Mouse (Mus musculus): ENCODE measurements around the gene Zfp46. TPM values are rescaled to one million over a fixed set of nuclear protein-coding genes. Genes with fewer than 3 reads are reported as not detected.

The Zfp46 gene
- polyA plus RNA-seq, 1 experiment = 6.0 TPM

DNA sequence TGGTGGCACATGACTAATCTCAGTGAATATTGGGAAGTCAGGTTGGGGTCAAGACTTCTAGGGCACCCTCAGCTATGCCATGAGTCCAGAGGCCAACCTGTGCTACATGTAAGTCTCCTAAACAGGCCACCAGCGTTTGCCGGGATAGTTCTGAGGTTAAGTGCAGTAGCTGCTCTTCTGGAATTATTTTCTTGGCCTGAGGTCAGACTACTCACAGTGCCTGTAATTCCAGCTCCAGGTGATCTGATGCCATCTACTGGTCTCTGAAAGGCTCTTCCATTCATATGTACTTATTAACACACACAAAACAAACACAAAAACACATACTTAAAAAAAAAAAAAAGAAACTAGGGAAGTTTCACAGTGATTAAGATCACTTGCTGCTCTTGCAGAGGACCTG lies 39.7 kb downstream of the Zfp46 start:
- H3K9ac ChIP-seq (ENCODE audit: low read depth, poor library complexity, severe bottlenecking) = no peak overlapping the region
- H3K9me3 ChIP-seq (replicated peaks; ENCODE audit: control insufficient read depth, insufficient read depth, low read length, poor library complexity, severe bottlenecking) = no peaks in the 10 kb centered on the region
- TF ChIP-seq POLR2A (IDR thresholded peaks at IDR 0.05; ENCODE audit: insufficient read depth, low read length) (no peak), EP300 (IDR thresholded peaks at IDR 0.05; ENCODE audit: insufficient read depth, low read depth, low read length) (no peak)
- no peaks in the 10 kb centered on the region for H3K27me3 ChIP-seq (ENCODE audit: control insufficient read depth, insufficient read depth, low read length, poor library complexity, severe bottlenecking)
- no peak overlapping the region for H3K27ac ChIP-seq (ENCODE audit: insufficient read depth, low read length)
- H3K4me1 ChIP-seq (ENCODE audit: control insufficient read depth, insufficient read depth, low read length) = no peaks in the 10 kb centered on the region
- no peak overlapping the region for H3K4me3 ChIP-seq (ENCODE audit: low read depth, low read length)
- peaks cover 61% of the 10 kb centered on the region for H3K36me3 ChIP-seq (ENCODE audit: control insufficient read depth, insufficient read depth, low read length, poor library complexity, severe bottlenecking)

DNA sequence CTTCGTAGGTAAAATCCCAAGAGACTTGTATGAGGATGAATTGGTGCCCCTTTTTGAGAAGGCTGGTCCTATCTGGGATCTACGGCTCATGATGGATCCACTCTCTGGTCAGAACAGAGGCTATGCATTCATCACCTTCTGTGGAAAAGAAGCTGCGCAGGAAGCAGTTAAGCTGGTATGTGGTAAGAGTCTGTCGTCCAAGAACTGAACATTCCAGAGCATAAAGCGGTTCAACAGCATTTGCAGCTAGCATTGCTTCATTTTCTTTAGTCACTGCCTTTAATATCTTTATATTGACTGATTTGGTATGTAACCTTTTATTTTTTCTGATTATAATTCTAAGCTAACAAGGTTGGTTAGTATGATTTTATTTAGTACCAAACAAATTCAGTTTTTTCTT lies 42.8 kb downstream of the Zfp46 start:
- no peak overlapping the region for H3K4me3 ChIP-seq (ENCODE audit: low read depth, low read length)
- H3K4me1 ChIP-seq (ENCODE audit: control insufficient read depth, insufficient read depth, low read length) = no peaks in the 10 kb centered on the region
- no peak overlapping the region for H3K9ac ChIP-seq (ENCODE audit: low read depth, poor library complexity, severe bottlenecking)
- no peaks in the 10 kb centered on the region for H3K9me3 ChIP-seq (replicated peaks; ENCODE audit: control insufficient read depth, insufficient read depth, low read length, poor library complexity, severe bottlenecking)
- no peak for TF ChIP-seq CTCF (IDR thresholded peaks at IDR 0.05; ENCODE audit: low read depth, low read length)
- no peak for TF ChIP-seq EP300 (IDR thresholded peaks at IDR 0.05; ENCODE audit: insufficient read depth, low read depth, low read length)
- TF ChIP-seq POLR2A (IDR thresholded peaks at IDR 0.05; ENCODE audit: insufficient read depth, low read length) = no peak
- peaks cover 50% of the 10 kb centered on the region for H3K36me3 ChIP-seq (ENCODE audit: control insufficient read depth, insufficient read depth, low read length, poor library complexity, severe bottlenecking)
- H3K27me3 ChIP-seq (ENCODE audit: control insufficient read depth, insufficient read depth, low read length, poor library complexity, severe bottlenecking) = no peaks in the 10 kb centered on the region
- no peak overlapping the region for H3K27ac ChIP-seq (ENCODE audit: insufficient read depth, low read length)

DNA sequence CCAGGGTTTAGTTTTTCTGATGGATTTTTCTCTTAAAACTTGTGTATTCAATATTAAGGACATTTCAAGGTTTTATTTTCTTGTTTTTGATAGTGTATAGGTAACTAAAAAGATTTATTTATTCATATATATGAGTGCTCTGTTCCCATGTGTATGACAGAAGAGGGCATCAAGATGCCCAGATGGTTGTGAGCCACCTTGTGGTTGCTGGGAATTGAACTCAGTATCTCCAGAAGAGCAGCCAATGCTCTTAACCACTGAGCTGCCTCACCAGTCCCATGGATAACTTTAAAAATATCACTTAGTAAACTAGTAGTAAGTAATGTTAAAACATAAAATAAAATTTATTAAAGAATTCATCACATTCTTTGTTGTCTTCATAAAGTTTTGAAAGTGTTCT lies 43.6 kb downstream of the Zfp46 start:
- H3K9ac ChIP-seq (ENCODE audit: low read depth, poor library complexity, severe bottlenecking) = no peak overlapping the region
- no peak overlapping the region for H3K4me3 ChIP-seq (ENCODE audit: low read depth, low read length)
- H3K27me3 ChIP-seq (ENCODE audit: control insufficient read depth, insufficient read depth, low read length, poor library complexity, severe bottlenecking) = no peaks in the 10 kb centered on the region
- H3K4me1 ChIP-seq (ENCODE audit: control insufficient read depth, insufficient read depth, low read length) = no peaks in the 10 kb centered on the region
- no peak overlapping the region for H3K27ac ChIP-seq (ENCODE audit: insufficient read depth, low read length)
- no peaks in the 10 kb centered on the region for H3K9me3 ChIP-seq (replicated peaks; ENCODE audit: control insufficient read depth, insufficient read depth, low read length, poor library complexity, severe bottlenecking)
- H3K36me3 ChIP-seq (ENCODE audit: control insufficient read depth, insufficient read depth, low read length, poor library complexity, severe bottlenecking) = peaks cover 56% of the 10 kb centered on the region
- no peak for TF ChIP-seq POLR2A (IDR thresholded peaks at IDR 0.05; ENCODE audit: insufficient read depth, low read length)

DNA sequence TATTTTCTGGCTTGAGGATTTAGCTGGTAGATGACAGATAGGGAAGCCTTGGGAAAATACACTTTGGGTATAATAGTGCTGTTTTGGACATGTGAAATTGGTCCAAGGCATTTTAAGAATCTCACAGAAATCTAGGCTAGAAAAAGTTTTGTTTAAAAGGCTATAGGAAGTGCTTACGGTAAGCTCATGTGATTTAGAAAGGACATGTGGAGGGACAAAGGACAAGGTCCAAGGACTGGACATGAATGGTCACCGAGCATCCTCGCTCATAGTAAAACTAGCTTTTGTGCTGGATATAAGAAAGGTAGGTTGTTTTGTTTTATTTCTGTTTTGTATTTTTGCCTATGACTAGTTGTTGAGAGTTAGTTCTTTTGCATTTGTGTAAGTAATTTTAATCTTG lies 47.2 kb downstream of the Zfp46 start:
- Histone ChIP-seq H3K4me1 (ENCODE audit: control insufficient read depth, insufficient read depth, low read length) (no peaks in the 10 kb centered on the region), H3K36me3 (ENCODE audit: control insufficient read depth, insufficient read depth, low read length, poor library complexity, severe bottlenecking) (peaks cover 53% of the 10 kb centered on the region), H3K27me3 (ENCODE audit: control insufficient read depth, insufficient read depth, low read length, poor library complexity, severe bottlenecking) (no peaks in the 10 kb centered on the region), H3K27ac (ENCODE audit: insufficient read depth, low read length) (no peak overlapping the region), H3K9me3 (replicated peaks; ENCODE audit: control insufficient read depth, insufficient read depth, low read length, poor library complexity, severe bottlenecking) (no peaks in the 10 kb centered on the region), H3K9ac (ENCODE audit: low read depth, poor library complexity, severe bottlenecking) (no peak overlapping the region), H3K4me3 (ENCODE audit: low read depth, low read length) (no peak overlapping the region)
- TF ChIP-seq POLR2A (IDR thresholded peaks at IDR 0.05; ENCODE audit: insufficient read depth, low read length) (no peak), CTCF (IDR thresholded peaks at IDR 0.05; ENCODE audit: low read depth, low read length) (no peak), EP300 (IDR thresholded peaks at IDR 0.05; ENCODE audit: insufficient read depth, low read depth, low read length) (no peak)

DNA sequence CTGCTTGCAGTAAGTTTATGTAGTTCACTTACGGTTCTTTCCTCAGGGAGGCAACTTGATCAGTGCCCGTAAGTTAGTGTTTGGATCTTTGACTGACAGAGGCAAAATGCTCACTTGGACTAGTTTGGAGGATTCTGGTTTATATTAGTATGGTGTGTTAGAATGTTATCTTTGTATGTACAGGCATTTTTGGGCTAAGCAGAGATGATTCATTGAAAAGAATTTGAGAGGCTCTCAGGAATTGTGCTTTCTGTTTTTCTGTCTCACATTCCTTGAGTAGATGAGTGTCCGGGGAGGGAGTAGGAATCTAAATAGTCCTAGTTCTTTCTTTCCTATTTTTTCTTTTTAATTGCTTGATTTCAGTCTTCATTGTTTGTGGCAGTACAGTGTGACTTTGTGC lies 48.7 kb downstream of the Zfp46 start:
- no peak overlapping the region for H3K9ac ChIP-seq (ENCODE audit: low read depth, poor library complexity, severe bottlenecking)
- no peak overlapping the region for H3K4me3 ChIP-seq (ENCODE audit: low read depth, low read length)
- peaks cover 51% of the 10 kb centered on the region for H3K36me3 ChIP-seq (ENCODE audit: control insufficient read depth, insufficient read depth, low read length, poor library complexity, severe bottlenecking)
- TF ChIP-seq CTCF (IDR thresholded peaks at IDR 0.05; ENCODE audit: low read depth, low read length) (no peak), EP300 (IDR thresholded peaks at IDR 0.05; ENCODE audit: insufficient read depth, low read depth, low read length) (no peak), POLR2A (IDR thresholded peaks at IDR 0.05; ENCODE audit: insufficient read depth, low read length) (no peak)
- H3K4me1 ChIP-seq (ENCODE audit: control insufficient read depth, insufficient read depth, low read length) = no peaks in the 10 kb centered on the region
- no peak overlapping the region for H3K27ac ChIP-seq (ENCODE audit: insufficient read depth, low read length)
- no peaks in the 10 kb centered on the region for H3K27me3 ChIP-seq (ENCODE audit: control insufficient read depth, insufficient read depth, low read length, poor library complexity, severe bottlenecking)
- H3K9me3 ChIP-seq (replicated peaks; ENCODE audit: control insufficient read depth, insufficient read depth, low read length, poor library complexity, severe bottlenecking) = no peaks in the 10 kb centered on the region

DNA sequence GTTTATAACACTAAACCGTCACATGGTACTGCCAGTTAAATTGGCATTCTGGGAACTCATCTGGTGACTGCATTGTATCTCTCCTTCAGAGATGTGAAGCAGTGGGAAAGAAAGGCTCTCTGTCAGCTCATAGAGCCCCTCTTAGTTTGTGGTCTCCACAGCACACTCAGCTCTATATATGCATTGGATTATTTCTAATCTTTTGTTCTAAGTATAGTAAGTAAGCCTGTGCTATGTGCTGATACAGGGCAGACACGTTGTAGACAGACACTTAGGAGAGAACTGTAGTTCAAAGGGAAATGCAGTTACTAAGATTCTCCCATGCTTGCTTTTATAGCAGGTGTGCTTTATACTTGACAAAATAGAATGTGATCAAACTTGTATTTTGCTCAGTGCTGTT lies 50.6 kb downstream of the Zfp46 start:
- H3K36me3 ChIP-seq (ENCODE audit: control insufficient read depth, insufficient read depth, low read length, poor library complexity, severe bottlenecking) = peaks cover 52% of the 10 kb centered on the region
- H3K4me1 ChIP-seq (ENCODE audit: control insufficient read depth, insufficient read depth, low read length) = no peaks in the 10 kb centered on the region
- no peak overlapping the region for H3K9ac ChIP-seq (ENCODE audit: low read depth, poor library complexity, severe bottlenecking)
- no peaks in the 10 kb centered on the region for H3K9me3 ChIP-seq (replicated peaks; ENCODE audit: control insufficient read depth, insufficient read depth, low read length, poor library complexity, severe bottlenecking)
- TF ChIP-seq EP300 (IDR thresholded peaks at IDR 0.05; ENCODE audit: insufficient read depth, low read depth, low read length) = no peak
- H3K27me3 ChIP-seq (ENCODE audit: control insufficient read depth, insufficient read depth, low read length, poor library complexity, severe bottlenecking) = no peaks in the 10 kb centered on the region
- no peak overlapping the region for H3K4me3 ChIP-seq (ENCODE audit: low read depth, low read length)
- H3K27ac ChIP-seq (ENCODE audit: insufficient read depth, low read length) = no peak overlapping the region
